Mouse (Mus musculus) E14TG2a.4 (cell line): ENCODE data around the gene Satb1.

Experiments
- CTCF ChIP-seq: conservative IDR thresholded peaks from 2 replicates; pipeline ENCODE4 v1.5.1; 2014; ENCODE audit warnings: low read length
- NANOG ChIP-seq: IDR thresholded peaks from 2 replicates; pipeline ENCODE4 v1.6.1; 2014; ENCODE audit warnings: borderline replicate concordance, low read length, mixed read lengths
- POU5F1 ChIP-seq: IDR thresholded peaks from 2 replicates; pipeline ENCODE4 v1.6.1; 2014; ENCODE audit warnings: low read length, borderline replicate concordance

DNA sequence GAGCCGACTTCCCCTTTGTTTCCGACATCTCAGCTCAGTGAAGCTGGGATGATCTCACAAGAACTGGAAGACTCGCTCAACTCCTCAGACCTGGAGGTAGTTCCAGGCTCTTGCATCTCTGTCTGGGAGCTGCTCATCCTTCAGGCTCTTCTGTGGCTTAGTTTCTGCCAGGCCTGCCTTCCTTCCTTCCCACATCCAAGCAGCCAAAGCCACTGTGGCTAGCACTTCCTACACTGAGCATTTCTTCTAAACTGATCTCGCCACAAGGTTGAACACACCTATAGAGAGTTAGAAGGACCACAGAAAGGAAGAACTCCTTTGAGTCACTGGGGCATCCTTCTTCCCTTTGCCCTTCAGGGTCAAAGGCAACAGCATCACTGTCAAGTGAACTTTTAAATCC lies 44.0 kb downstream of the Satb1 start:
- TF ChIP-seq CTCF (no peak), POU5F1 (no peak), NANOG (no peak)
